In the genomic region with DNA sequence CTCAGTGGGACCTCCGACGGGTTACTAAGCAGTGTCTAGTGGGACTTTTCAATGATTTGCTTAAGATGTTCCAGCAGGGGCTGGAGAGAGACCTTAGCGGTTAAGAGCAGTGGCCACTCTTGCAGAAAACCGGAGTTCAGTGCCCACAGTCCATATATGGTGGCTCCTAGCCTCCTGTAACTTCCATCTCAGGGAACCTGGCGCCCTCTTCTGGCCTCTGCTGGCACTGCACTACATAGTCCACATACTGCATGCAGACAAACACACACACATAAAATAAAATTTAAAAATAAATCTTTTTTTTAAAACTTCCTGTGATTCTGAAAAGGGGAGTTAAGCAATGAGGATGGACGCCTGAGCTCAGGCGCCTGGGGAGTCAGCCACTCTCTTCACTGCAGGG, we compare ENCODE assay signal across 10 mouse cellular contexts. TPM values are rescaled to one million over a fixed set of nuclear protein-coding genes. Genes with fewer than 3 reads are reported as not detected.
DNase-seq lines count a peak whose midpoint lies in the region; ATAC-seq and TF ChIP-seq lines count a peak whose summit lies in the region.
"Had no signal": no experiment of that assay in that cellular context is flagged by ENCODE, and none has a peak within 500 bp of the region (broad histone marks: within the 10 kb centered on the region; RNA-seq: fewer than 3 reads in every experiment).

No protein-coding gene starts in this region.

- no peaks in the 10 kb centered on the region for H3K9me3 ChIP-seq in intestine, postnatal 0 days (ENCODE audit: control insufficient read depth)
- no peaks in the 10 kb centered on the region for H3K9me3 ChIP-seq in intestine, embryonic 15.5 days
- H3K9me3 ChIP-seq in G1E (replicated peaks) = peaks cover 3% of the 10 kb centered on the region; the same call in 1 of the 2 replicates
- H3K9me3 ChIP-seq: limb, embryonic 15.5 days had no signal

- TF ChIP-seq CTCF in intestine, postnatal 0 days (IDR thresholded peaks at IDR 0.05; ENCODE audit: low read depth) = peak; percentile 62
- TF ChIP-seq CTCF in G1E (IDR thresholded peaks at IDR 0.05; ENCODE audit: low read depth, low read length) = 0 out of 2 replicates have a peak, but pooled peaks have one; percentile 11

- no peak for ATAC-seq in intestine, postnatal 0 days
- ATAC-seq in intestine, embryonic 15.5 days = no peak
- no peak for ATAC-seq in G1E (ENCODE audit: extremely low read depth, insufficient number of reproducible peaks, low FRiP score, poor library complexity, severe bottlenecking)
- peak; percentile 55; the same call in 1 of the 2 replicates for ATAC-seq in neutrophil, adult 5-6 weeks (ENCODE audit: extremely low read depth, insufficient number of reproducible peaks, low FRiP score, poor library complexity, severe bottlenecking)
- ATAC-seq in megakaryocyte-erythroid progenitor cell, adult 5-6 weeks (replicated peaks; ENCODE audit: low FRiP score, low TSS enrichment, poor library complexity, severe bottlenecking) = no peak
- ATAC-seq: intestine, embryonic 16.5 days had no signal

- H3K9ac ChIP-seq in intestine, postnatal 0 days (ENCODE audit: low read depth, low read length) = no peak overlapping the region
- H3K9ac ChIP-seq in intestine, embryonic 15.5 days = no peak overlapping the region
- H3K9ac ChIP-seq: limb, embryonic 15.5 days had no signal

- no peaks in the 10 kb centered on the region for H3K4me1 ChIP-seq in intestine, postnatal 0 days (replicated peaks; ENCODE audit: control insufficient read depth, insufficient read depth, low read length)
- H3K4me1 ChIP-seq in intestine, embryonic 15.5 days (replicated peaks) = no peaks in the 10 kb centered on the region
- no peaks in the 10 kb centered on the region for H3K4me1 ChIP-seq in G1E (ENCODE audit: insufficient read depth, low read depth, low read length)
- H3K4me1 ChIP-seq: limb, embryonic 15.5 days had no signal

- no peak overlapping the region for H3K4me3 ChIP-seq in intestine, postnatal 0 days (ENCODE audit: low read depth, low read length)
- H3K4me3 ChIP-seq in intestine, embryonic 15.5 days (replicated peaks) = no peak overlapping the region
- no peak overlapping the region for H3K4me3 ChIP-seq in G1E (ENCODE audit: low read depth, low read length)
- H3K4me3 ChIP-seq: limb, embryonic 15.5 days had no signal

- H3K4me2 ChIP-seq in intestine, postnatal 0 days (replicated peaks; ENCODE audit: low read depth) = no peak overlapping the region
- no peak overlapping the region for H3K4me2 ChIP-seq in intestine, embryonic 15.5 days (replicated peaks)
- H3K4me2 ChIP-seq: limb, embryonic 15.5 days had no signal

- WGBS in intestine, postnatal 0 days = 76% methylated on average over 7 of the region's 7 CpGs
- 78% methylated on average over 7 of the region's 7 CpGs for WGBS in intestine, embryonic 15.5 days

- no peaks in the 10 kb centered on the region for H3K27me3 ChIP-seq in intestine, postnatal 0 days (replicated peaks; ENCODE audit: control insufficient read depth, insufficient read depth, low read length)
- no peaks in the 10 kb centered on the region for H3K27me3 ChIP-seq in intestine, embryonic 15.5 days (replicated peaks)
- peaks cover 3% of the 10 kb centered on the region; the same call in 1 of the 2 replicates for H3K27me3 ChIP-seq in G1E (ENCODE audit: insufficient read depth, low read length)
- H3K27me3 ChIP-seq: limb, embryonic 15.5 days had no signal

- peak; percentile 86 for DNase-seq in B cell, adult 2 months
- DNase-seq in G1E (ENCODE audit: low spot score) = no peak
- DNase-seq in cerebellum, adult 18-20 months = no peak

- no peak overlapping the region for H3K27ac ChIP-seq in intestine, postnatal 0 days (ENCODE audit: low read depth, low read length)
- H3K27ac ChIP-seq in intestine, embryonic 15.5 days = no peak overlapping the region
- H3K27ac ChIP-seq: limb, embryonic 15.5 days had no signal

- H3K36me3 ChIP-seq in intestine, postnatal 0 days (ENCODE audit: control insufficient read depth, insufficient read depth) = peaks cover 44% of the 10 kb centered on the region; the same call in 1 of the 2 replicates
- H3K36me3 ChIP-seq in intestine, embryonic 15.5 days = no peaks in the 10 kb centered on the region
- H3K36me3 ChIP-seq in G1E (replicated peaks) = no peaks in the 10 kb centered on the region
- H3K36me3 ChIP-seq: limb, embryonic 15.5 days had no signal

RNA-seq across cellular contexts. Expression of gene Btnl1, which starts 6.3 kb away (rescaled TPM):
- polyA plus RNA-seq in intestine, postnatal 0 days (2015; fragmentation: Nextera tagmentation; extraction: Ambion mirVana) = 114 and 119 TPM in 2 replicates
- 9.4 and 14.7 TPM in 2 replicates for polyA plus RNA-seq in intestine, embryonic 15.5 days (2015; fragmentation: Nextera tagmentation; extraction: Ambion mirVana)
- total RNA-seq in G1E (2014; fragmentation: Nextera tagmentation) = not detected in 2 replicates
- 0.22 TPM in 1 of 2 replicates, not detected in the other for total RNA-seq in G1E (2017)
- polyA plus RNA-seq in G1E (2012) = not detected in 2 replicates
- 0.93 TPM in 1 of 2 replicates, not detected in the other for total RNA-seq in neutrophil, adult 5-6 weeks (2017)
- total RNA-seq in megakaryocyte-erythroid progenitor cell, adult 5-6 weeks (2014; fragmentation: Nextera tagmentation) = not detected in 2 replicates
- total RNA-seq in megakaryocyte-erythroid progenitor cell, adult 5-6 weeks (2017) = not detected in 2 replicates
- polyA plus RNA-seq: limb, embryonic 15.5 days; neural tube, embryonic 14.5 days had no signal

RNA-seq across cellular contexts. Expression of gene BC051142, which starts 15.4 kb away (rescaled TPM):
- polyA plus RNA-seq in intestine, postnatal 0 days (2015; fragmentation: Nextera tagmentation; extraction: Ambion mirVana) = 1.6 and 1.7 TPM in 2 replicates
- polyA plus RNA-seq in intestine, embryonic 15.5 days (2015; fragmentation: Nextera tagmentation; extraction: Ambion mirVana) = 0.34 and 0.59 TPM in 2 replicates
- not detected in 2 replicates for total RNA-seq in G1E (2014; fragmentation: Nextera tagmentation)
- total RNA-seq in G1E (2017) = 0.05 and 0.17 TPM in 2 replicates
- not detected in 2 replicates for polyA plus RNA-seq in G1E (2012)
- total RNA-seq in neutrophil, adult 5-6 weeks (2017) = 12.5 and 14.0 TPM in 2 replicates
- total RNA-seq in megakaryocyte-erythroid progenitor cell, adult 5-6 weeks (2014; fragmentation: Nextera tagmentation) = 5.4 and 7.7 TPM in 2 replicates
- 1.4 and 4.7 TPM in 2 replicates for total RNA-seq in megakaryocyte-erythroid progenitor cell, adult 5-6 weeks (2017)

RNA-seq across cellular contexts. Expression of gene Btnl2, which starts 28.6 kb away (rescaled TPM):
- polyA plus RNA-seq in intestine, postnatal 0 days (2015; fragmentation: Nextera tagmentation; extraction: Ambion mirVana) = 43.0 and 43.4 TPM in 2 replicates
- polyA plus RNA-seq in intestine, embryonic 15.5 days (2015; fragmentation: Nextera tagmentation; extraction: Ambion mirVana) = 3.7 and 5.0 TPM in 2 replicates
- not detected in 2 replicates for total RNA-seq in G1E (2014; fragmentation: Nextera tagmentation)
- 0.05 TPM in 1 of 2 replicates, not detected in the other for total RNA-seq in G1E (2017)
- polyA plus RNA-seq in G1E (2012) = not detected in 2 replicates
- 10.9 and 11.9 TPM in 2 replicates for total RNA-seq in neutrophil, adult 5-6 weeks (2017)
- not detected in 2 replicates for total RNA-seq in megakaryocyte-erythroid progenitor cell, adult 5-6 weeks (2014; fragmentation: Nextera tagmentation)
- not detected in 2 replicates for total RNA-seq in megakaryocyte-erythroid progenitor cell, adult 5-6 weeks (2017)
- polyA plus RNA-seq: neural tube, embryonic 14.5 days had no signal

RNA-seq across cellular contexts. Expression of gene H2-Eb2, which starts 57.7 kb away (rescaled TPM):
- polyA plus RNA-seq in intestine, postnatal 0 days (2015; fragmentation: Nextera tagmentation; extraction: Ambion mirVana) = not detected in 2 replicates
- polyA plus RNA-seq in intestine, embryonic 15.5 days (2015; fragmentation: Nextera tagmentation; extraction: Ambion mirVana) = not detected in 2 replicates
- total RNA-seq in G1E (2014; fragmentation: Nextera tagmentation) = not detected in 2 replicates
- total RNA-seq in G1E (2017) = 0.05 and 0.06 TPM in 2 replicates
- polyA plus RNA-seq in G1E (2012) = not detected in 2 replicates
- total RNA-seq in neutrophil, adult 5-6 weeks (2017) = 52.6 and 54.0 TPM in 2 replicates
- 0.50 TPM in 1 of 2 replicates, not detected in the other for total RNA-seq in megakaryocyte-erythroid progenitor cell, adult 5-6 weeks (2014; fragmentation: Nextera tagmentation)
- total RNA-seq in megakaryocyte-erythroid progenitor cell, adult 5-6 weeks (2017) = not detected in 2 replicates
- polyA plus RNA-seq: intestine, embryonic 16.5 days; limb, embryonic 15.5 days had no signal

Comparison
In these comparisons a context has a peak if more than half of its experiments do, and no peak if none do; other contexts are left out.
1. DNase-seq: peak in B cell, adult 2 months (2 of 2); none in G1E (single experiment) and cerebellum, adult 18-20 months (0 of 2).
2. RNA of gene Btnl2, which starts 28.6 kb away (total RNA-seq): 10.9 to 11.9 TPM in neutrophil, adult 5-6 weeks; 0.05 TPM in G1E and not detected in megakaryocyte-erythroid progenitor cell, adult 5-6 weeks; every median in the first group is over 10 times any median in the second.